ENCODE assay signal across 9 mouse cellular contexts in the genomic region with DNA sequence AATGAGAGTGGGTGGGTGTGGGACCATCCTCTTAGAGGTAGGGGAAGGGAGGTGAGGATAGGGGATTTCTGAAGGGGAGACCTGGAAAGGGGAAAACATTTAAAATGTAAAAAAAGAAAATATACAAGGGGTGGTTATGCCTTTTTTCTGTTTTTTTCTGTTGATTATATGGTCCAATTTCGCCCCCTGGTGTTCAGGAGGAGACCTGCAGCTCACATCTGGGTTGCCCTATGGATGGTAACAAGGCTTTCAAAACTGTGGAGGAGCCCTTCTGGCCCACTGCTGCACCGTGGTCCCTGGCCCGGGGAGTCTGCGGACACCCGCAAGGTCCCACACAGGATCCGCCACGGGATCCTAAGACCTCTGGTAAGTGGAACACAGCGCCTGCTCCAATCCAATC. TPM values are rescaled to one million over a fixed set of nuclear protein-coding genes. Genes with fewer than 3 reads are reported as not detected.
DNase-seq lines count a peak whose midpoint lies in the region; ATAC-seq and TF ChIP-seq lines count a peak whose summit lies in the region.
"Not testable (repeated sequence)": the region's sequence is repeated elsewhere in the genome, so short reads cannot be mapped to it uniquely, and the experiment has no call there.
"Had no signal": no experiment of that assay in that cellular context is flagged by ENCODE, and none has a peak within 500 bp of the region (broad histone marks: within the 10 kb centered on the region; RNA-seq: fewer than 3 reads in every experiment).

No protein-coding gene starts in this region.

- not testable (repeated sequence) for H3K27ac ChIP-seq in liver, embryonic 14.5 days; midbrain, postnatal 0 days (ENCODE audit: low read depth, low read length)

- in situ Hi-C loops in Patski (cut with MboI; ENCODE audit: low pct_unique_long_range_greater_than_20kb), result not testable (repeated sequence)

- not testable (repeated sequence) for TF ChIP-seq EP300 in liver, embryonic 14.5 days (IDR thresholded peaks at IDR 0.05; ENCODE audit: low read depth)

- not testable (repeated sequence) for H3K4me2 ChIP-seq in liver, embryonic 14.5 days (ENCODE audit: low read depth); midbrain, postnatal 0 days (ENCODE audit: low read depth, low read length, poor library complexity, severe bottlenecking)

- not testable (repeated sequence) for H3K9ac ChIP-seq in liver, embryonic 14.5 days (replicated peaks); midbrain, postnatal 0 days (replicated peaks; ENCODE audit: low read length, poor library complexity, severe bottlenecking)

- CTCF ChIA-PET in Patski (lab: Charles Lee), result interaction anchor here (1.2 kb wide), 1 partner anchor 9 kb away, joined by 3 read pairs; no protein-coding TSS in a partner anchor

- H3K9me3 ChIP-seq in liver, embryonic 14.5 days (ENCODE audit: control insufficient read depth, low read length); midbrain, postnatal 0 days (ENCODE audit: low read length): not testable (repeated sequence)

- H3K36me3 ChIP-seq in liver, embryonic 14.5 days (replicated peaks; ENCODE audit: control insufficient read depth, insufficient read depth, low read depth); midbrain, postnatal 0 days (ENCODE audit: insufficient read depth, low read length): not testable (repeated sequence)

- ATAC-seq in Patski; liver, embryonic 14.5 days (ENCODE audit: insufficient read depth); midbrain, postnatal 0 days (ENCODE audit: low FRiP score): not testable (repeated sequence)
- peak; percentile 53; the same call in 1 of the 2 replicates for ATAC-seq in granulocyte monocyte progenitor cell, adult 5-6 weeks (replicated peaks; ENCODE audit: poor library complexity, severe bottlenecking)

- H3K4me1 ChIP-seq in liver, embryonic 14.5 days (replicated peaks; ENCODE audit: control insufficient read depth in 2 of 2, insufficient read depth in 2 of 2, low read length in 1 of 2); midbrain, postnatal 0 days (ENCODE audit: insufficient read depth, low read length): not testable (repeated sequence)

- H3K27me3 ChIP-seq in Patski; liver, embryonic 14.5 days (ENCODE audit: control insufficient read depth, insufficient read depth, low read length); midbrain, postnatal 0 days (ENCODE audit: insufficient read depth, low read length): not testable (repeated sequence)

- 59% methylated on average over 8 of the region's 8 CpGs for WGBS in liver, embryonic 14.5 days (ENCODE audit: insufficient replicate concordance)
- WGBS in midbrain, postnatal 0 days, result 75% methylated on average over 8 of the region's 8 CpGs

- not testable (repeated sequence) for H3K4me3 ChIP-seq in liver, embryonic 14.5 days (ENCODE audit: insufficient read depth in 1 of 2, low read depth in 2 of 2, low read length in 2 of 2); midbrain, postnatal 0 days (ENCODE audit: low read depth, low read length)

- DNase-seq in Patski (ENCODE audit: low read depth, low spot score); liver, embryonic 14.5 days (ENCODE audit: low read depth in 3 of 3, low spot score in 3 of 3); midbrain, postnatal 0 days (ENCODE audit: low spot score): not testable (repeated sequence)
- DNase-seq in cerebellum, postnatal 14 days, result peak; percentile 22 to 25
- DNase-seq in kidney, postnatal 10 days, result peak; percentile 43
- peak; percentile 42 for DNase-seq in thymus, postnatal 0 days (ENCODE audit: low spot score)

- peak; percentile 72 for TF ChIP-seq CTCF in Patski (IDR thresholded peaks at IDR 0.05)
- peak; percentile 50 for TF ChIP-seq CTCF in liver, embryonic 14.5 days (IDR thresholded peaks at IDR 0.05; ENCODE audit: low read depth)
- peak; percentile 48 for TF ChIP-seq CTCF in midbrain, postnatal 0 days (IDR thresholded peaks at IDR 0.05)

- POLR2A ChIA-PET in Patski (lab: Charles Lee), result interaction anchor here (0.7 kb wide), 1 partner anchor 261 kb away, joined by 3 read pairs; no protein-coding TSS in a partner anchor

RNA-seq across cellular contexts. Expression of a gene that starts 1.8 kb away (rescaled TPM):
- polyA plus RNA-seq in Patski (2021), result 0.28 TPM
- not detected in 2 replicates for total RNA-seq in granulocyte monocyte progenitor cell, adult 5-6 weeks (2014; fragmentation: Nextera tagmentation)
- not detected in 2 replicates for total RNA-seq in granulocyte monocyte progenitor cell, adult 5-6 weeks (2017)
- polyA plus RNA-seq in liver, embryonic 14.5 days (2012; rRNA removed), result 0.02 and 0.03 TPM in 2 replicates
- polyA plus RNA-seq in liver, embryonic 14.5 days (2014; fragmentation: Nextera tagmentation; extraction: Ambion mirVana), result 0.15 TPM in 1 of 2 replicates, not detected in the other
- not detected in 2 replicates for total RNA-seq in midbrain, postnatal 0 days (2014; rRNA removed)
- polyA plus RNA-seq in midbrain, postnatal 0 days (2015; fragmentation: Nextera tagmentation; extraction: Ambion mirVana), result not detected in 2 replicates
- not detected in 2 replicates for polyA plus RNA-seq in thymus, postnatal 0 days (2015; fragmentation: Nextera tagmentation; extraction: Ambion mirVana)
- polyA plus RNA-seq: forebrain, embryonic 11.5 days; heart, embryonic 12.5 days had no signal
